Mouse (Mus musculus) large intestine, adult 2 months (tissue): ENCODE measurements around the gene Chrnb2. TPM values are rescaled to one million over a fixed set of nuclear protein-coding genes. Genes with fewer than 3 reads are reported as not detected.
"Not testable (repeated sequence)": the region's sequence is repeated elsewhere in the genome, so short reads cannot be mapped to it uniquely, and the experiment has no call there.

Experiments used
- DNase-seq: peaks from one replicate; pipeline ENCODE4 v3.0.0-alpha.2; 2012; ENCODE audit warnings: low read depth, low spot score
- WGBS: fragments of 180-500 bp; shearing (Covaris S2); methylation state at CpG from one replicate; pipeline ENCODE4 v1.1.7; 2018; 5-methylcytosine and 5-hydroxymethylcytosine counted together
- polyA plus RNA-seq: library from polyadenylated mRNA; depleted of rRNA; stranded (reverse); fragments of >200 nt; gene quantifications from 2 replicates; pipeline ENCODE4 v1.2.3, GENCODE M21; 2012; rRNA removed

Chrnb2 gene
- polyA plus RNA-seq: 0.90 and 1.3 TPM in 2 replicates

DNA sequence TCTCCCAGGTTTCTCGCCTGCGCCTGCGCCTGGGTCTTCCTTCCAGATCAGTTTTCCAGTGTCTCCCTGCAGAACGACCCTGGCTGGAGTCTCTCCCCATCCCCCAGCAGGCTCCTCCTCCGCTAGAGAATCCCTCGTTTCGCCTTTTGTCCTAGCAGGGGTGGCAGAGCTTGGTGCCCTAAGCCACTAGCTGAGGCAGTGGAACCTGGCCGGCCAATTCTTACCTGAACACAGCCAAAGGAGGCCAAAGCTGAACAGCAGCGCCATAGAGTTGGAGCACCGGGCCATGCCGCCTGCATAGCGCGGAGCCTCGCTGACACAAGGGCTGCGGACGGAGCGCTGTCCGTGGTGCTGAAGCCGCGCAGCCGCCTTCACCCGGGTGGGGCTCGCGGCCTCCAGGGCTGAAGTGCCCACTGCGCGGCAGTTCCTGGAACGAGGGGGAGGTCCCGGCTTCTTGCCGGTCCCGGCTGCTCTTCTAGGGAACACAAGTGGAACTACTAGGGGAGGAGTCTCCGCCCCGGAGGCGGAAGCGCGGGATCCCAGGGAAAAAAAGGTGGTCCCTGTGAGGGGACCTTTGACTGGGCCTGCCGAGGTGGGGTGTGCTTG, at the start of gene Chrnb2:
Gene Chrnb2, minus strand, starts transcription at position 514 of the 606 bp plus-strand sequence.
- WGBS: 3% methylated on average over 36 of the region's 36 CpGs

DNA sequence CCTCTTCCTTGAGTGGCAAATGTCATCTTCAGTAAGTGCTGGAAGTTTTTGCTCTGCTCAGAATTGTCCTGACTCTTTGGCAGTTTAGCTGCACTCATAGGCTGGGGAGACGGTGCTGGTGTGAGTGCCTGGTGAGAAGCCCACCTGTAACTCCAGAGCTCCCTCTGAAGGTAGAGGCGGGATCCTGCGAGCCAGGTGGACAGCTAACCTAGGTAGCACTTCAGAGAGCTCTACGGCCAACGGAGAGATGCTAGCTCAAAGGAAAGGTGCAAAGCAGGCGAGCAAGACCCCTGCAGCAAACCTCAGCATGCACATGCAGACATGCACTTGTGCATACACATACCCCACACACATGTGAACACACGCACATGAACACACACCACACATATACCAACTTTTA, 49.6 kb upstream of the Chrnb2 start:
- no peak for DNase-seq
- 76% methylated on average over 7 of the region's 7 CpGs for WGBS

More for the DNA sequence above, at the start of gene Chrnb2:
- DNase-seq: no peak

DNA sequence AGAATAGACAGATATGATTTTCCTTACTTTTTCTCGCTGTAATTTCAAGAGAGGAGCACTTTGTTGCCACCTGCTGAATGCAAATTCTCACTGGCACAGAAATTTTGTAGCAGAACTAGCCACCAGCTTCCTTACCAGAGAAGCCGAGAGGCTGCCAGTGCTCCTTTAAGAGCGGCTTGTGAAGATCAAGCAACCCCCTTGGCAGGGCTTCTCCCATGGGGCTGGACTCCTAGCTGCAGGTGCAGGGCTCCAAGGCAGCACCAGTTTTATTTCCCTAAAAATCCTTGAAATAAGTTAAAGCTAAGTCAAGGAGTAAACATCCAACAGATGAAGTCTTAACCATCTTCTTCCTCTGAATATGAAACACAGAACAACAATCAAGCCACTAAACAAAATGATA, 47.7 kb upstream of the Chrnb2 start:
- no peak for DNase-seq
- WGBS: 59% methylated on average over 3 of the region's 3 CpGs

DNA sequence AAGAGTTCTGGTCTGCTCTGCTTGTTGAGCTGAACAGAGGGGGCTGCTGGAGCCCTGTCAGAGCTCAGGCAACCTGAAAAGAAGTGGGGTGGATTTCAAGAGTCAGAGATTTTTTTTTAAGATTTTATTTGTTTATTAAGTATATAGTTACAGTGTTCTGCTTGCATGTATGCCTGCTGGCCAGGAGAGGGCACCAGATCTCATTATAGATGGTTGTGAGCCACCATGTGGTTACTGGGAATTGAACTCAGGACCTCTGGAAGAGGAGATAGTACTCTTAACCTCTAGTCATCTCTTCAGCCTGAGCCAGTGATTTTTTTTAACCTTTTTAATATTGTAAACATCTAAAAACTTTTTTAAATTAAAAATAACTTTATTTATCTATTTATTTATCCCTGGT, 46.4 kb upstream of the Chrnb2 start:
- DNase-seq: no peak

DNA sequence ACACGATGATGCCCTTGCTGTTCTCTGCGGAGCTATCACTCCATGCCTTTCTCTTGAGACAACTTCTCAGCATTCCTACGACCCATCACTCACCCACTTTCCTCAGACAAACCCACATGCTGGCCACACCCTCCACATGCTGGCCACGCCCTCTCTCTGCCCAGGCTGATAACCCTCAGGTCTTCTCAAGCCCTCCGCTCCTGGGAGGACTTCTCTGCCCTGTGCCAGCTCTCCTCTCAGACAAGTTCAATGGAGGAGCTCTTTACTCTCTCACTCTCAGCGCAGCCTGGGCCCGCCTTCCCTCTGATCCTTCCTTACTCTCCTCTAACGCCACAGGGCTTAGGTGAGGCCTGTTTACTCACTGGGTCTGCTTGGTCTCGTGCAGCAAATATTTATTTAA, 44.2 kb upstream of the Chrnb2 start:
- no peak for DNase-seq
- WGBS: 38% methylated on average over 9 of the region's 9 CpGs

DNA sequence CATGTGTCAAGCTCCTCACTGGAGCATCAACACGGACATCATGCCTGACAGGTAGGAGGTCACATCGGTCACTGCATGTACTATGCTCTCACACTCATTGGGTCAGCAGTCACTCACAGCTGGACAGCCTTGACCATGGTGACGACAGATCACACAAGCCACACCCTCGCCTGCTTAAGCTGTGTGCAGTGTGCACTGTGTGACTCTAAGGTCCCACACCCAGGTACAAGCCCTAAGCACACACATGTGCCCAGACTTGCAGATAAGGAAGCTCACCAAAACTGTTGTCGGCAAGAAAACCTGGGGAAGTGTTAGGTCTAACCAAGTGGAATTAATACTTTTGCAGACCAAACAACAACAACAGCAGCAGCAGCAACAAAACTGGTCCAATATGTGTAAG, 43.4 kb upstream of the Chrnb2 start:
- WGBS: 40% methylated on average over 5 of the region's 5 CpGs
- DNase-seq: peak; percentile 27

DNA sequence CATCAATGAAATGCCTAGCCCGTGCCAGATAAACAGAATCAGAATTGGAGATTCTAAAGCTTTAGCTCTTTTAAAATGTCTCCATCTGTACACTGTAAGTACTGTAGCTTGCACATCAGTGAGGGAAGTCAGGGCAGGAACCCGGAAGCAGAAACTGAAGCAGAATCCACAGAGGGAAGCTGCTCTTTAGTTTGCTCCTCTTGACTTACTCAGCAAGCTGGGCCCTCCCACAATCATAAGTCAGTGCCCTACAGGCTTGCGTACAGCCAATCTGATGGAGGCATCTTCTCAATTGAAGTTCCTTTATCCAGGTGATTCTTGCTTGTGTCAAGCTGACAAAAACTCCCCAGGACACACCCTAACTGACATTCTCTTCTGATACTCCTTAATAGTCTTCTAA, 42.7 kb upstream of the Chrnb2 start:
- WGBS: 95% methylated on average over 3 of the region's 3 CpGs

DNA sequence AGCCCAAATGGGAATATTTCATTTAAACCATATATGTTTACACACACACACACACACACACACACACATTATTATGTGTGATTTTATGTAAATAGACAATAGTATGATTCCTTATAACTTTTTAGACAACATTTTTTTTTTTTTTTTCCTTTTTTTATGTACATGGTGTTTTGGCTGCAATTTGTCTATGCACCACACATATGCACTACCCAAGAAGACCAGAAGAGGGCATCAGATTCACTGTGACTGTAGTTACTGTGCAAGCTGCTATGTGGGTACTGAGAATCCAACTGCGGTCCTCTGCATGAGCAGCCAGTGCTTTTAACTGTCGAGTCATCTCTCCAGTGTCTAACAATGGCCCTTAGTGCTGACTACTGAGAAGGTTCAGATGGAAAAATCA, 42.3 kb upstream of the Chrnb2 start:
- 92% methylated on average over 2 of the region's 2 CpGs for WGBS
- DNase-seq: no peak

More for the DNA sequence above, 42.7 kb upstream of the Chrnb2 start:
- DNase-seq: no peak

DNA sequence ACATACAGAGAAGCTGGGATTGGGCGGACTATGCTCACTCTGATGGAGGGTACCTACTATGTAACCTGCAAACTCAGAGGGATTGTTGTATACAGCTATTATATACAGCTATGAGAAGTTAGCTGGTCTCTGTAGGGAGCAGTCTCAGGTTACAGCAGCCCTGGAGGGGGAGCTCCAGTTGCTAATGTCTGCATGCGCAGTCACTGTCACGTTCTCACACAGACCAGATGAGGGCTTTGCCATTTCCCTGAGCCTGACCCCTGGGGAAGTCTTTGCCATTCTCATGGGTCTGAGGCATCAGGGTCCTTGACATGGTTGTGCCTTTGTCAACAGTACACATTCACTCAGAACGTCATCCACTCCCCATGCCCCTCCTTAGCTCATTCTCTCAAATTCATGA, 40.7 kb upstream of the Chrnb2 start:
- DNase-seq: no peak
- 70% methylated on average over 4 of the region's 4 CpGs for WGBS

DNA sequence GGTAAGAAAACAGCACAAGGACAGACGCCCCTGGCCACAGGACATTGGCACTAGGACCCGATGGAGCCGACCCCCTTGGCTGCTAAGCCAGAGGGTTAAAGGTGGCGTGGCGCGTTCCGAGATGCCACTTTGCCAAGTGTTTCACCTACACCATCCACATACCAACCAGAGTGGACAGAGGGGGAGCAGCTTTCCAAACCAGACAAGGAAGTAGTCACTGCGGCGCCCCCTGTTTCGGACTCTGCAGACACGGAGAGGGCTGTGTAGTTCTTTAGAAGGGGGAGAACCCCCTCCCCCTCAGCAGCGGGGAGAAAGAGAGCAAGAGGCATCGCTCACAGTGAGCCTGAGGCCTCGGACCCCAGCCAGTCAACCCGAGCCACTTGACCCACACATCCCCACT, 38.4 kb upstream of the Chrnb2 start:
- DNase-seq: no peak
- WGBS: 80% methylated on average over 15 of the region's 15 CpGs

DNA sequence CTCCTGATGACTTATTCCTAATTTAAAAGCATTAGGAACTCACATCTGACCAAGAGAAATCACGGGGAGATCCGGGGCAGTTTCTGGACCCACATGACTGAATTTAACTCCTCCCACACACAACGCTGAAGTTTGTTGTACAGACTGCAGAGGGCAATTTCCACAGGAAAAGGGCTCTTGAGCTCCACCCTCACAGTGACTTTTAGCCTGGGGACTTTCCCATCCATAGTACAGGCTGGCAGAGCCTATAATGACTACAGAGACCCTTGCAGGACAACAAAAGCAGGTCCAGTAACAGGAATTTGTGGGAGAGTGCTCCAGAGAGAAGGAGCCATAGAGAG, 37.0 kb upstream of the Chrnb2 start:
- WGBS: under 1% methylated on average over 3 of the region's 3 CpGs
- DNase-seq: peak; percentile 11

DNA sequence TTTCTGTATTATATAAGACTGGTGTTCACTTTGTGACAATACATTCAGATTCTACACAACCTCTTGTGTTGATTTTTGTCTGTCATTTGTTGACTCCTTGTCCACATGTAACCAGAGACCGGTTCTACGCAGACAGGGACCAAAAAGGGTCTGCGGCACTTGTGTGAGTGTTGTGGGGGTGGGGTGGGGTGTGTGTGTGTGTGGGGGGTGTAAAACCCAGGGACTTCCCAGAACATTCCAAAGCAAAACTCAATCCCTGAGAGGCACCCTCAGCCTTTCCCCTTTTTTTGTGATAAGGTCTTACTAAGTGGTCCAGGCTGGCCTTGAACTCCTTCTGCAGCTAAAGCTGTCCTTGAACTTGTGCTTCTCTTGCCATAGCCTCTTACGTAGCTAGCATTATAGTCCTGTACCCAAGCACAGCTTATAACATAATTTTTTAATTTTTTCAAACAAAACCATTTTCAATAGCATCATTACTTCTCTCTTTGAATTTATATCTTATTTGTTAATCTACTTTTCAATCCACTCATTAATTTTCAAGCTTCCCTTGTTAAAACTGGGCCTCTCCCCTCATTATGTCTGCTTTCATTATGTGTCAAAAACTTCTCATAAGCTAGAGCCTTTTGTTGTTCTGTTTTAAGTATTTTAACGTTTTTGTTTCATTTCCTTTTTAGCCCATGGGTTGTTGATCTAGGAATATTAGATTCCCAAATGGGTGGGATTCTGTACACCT, 36.5 kb upstream of the Chrnb2 start:
- 74% methylated on average over 5 of the region's 5 CpGs for WGBS
- DNase-seq: no peak

DNA sequence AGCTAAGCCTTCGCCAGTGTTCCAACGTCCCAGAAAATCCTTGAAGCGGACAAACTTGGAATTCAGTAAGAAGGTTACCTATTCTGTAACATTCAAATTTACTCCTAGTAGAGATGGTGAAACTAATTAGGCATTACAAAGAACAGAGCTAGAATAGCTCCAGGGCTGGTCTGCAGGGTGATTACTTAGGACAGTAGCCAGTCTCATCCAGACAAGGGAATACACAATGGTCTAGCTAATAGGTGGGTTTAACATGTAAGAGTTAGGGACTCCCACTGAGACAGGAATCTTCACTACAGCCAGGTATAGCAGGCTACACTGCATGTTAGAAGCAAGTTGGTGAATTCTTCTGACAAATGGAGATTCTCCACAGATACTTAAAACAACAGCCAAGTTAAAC, 35.6 kb upstream of the Chrnb2 start:
- 79% methylated on average over 3 of the region's 3 CpGs for WGBS

DNA sequence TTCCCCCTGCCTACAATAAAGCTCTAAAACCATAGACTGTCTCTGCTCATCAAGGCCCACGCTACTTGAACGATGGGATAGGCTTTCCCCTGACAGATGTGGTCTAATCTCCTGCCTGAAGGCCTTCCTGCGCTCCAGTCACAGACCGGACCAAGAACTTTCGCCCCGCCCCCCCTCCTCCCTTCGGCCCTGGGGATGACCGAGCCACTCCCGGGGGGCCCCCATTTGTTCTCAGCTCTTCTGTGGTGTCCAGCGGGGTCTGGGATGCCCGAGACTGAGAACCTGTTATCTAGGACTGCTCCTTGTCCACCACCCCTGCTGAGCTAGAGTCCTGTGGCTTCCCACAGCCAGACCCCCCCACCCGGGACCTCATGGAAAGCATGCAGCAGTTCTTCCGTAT, 35.0 kb upstream of the Chrnb2 start:
- WGBS: 36% methylated on average over 13 of the region's 13 CpGs
- no peak for DNase-seq

More for the DNA sequence above, 35.6 kb upstream of the Chrnb2 start:
- not testable (repeated sequence) for DNase-seq

DNA sequence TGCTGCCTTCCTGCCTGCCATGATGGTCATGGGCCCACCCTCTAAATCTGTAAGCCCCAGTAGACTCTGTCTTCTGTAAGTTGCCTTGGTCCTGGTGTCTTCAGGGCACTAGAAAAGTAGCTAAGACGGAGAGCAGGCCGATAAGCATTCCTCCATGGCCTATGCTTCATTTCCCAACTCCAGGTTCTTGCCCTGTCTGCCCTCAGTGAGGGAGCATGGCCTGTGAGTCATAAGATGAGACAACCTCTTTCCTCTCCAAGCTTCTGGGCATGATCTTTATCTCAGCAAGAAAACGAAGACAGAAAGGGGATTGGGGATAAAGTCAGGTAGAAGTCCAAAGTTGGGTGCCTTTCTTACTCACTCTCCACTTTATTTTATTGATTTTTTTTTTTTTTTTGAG, 34.1 kb upstream of the Chrnb2 start:
- no peak for DNase-seq
- 70% methylated on average over 3 of the region's 3 CpGs for WGBS

DNA sequence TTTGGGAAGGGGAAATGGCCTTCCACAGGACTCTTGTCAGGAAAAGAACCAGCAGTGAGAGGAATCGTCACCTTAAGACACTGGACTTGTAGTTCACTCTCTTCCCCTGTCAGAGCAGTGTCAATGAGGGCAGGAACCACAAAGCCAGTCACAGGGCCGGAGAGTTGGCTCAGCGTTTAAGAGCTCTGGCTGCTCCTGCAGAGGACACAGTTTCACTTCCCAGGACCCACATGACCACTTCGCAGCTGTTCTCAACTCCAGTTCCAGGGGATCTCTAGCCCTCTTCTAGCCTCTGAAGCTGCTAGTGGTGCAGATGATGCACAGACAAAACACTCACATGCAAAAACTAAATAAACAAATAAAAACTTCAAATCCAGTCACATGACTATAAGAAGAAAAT, 31.9 kb upstream of the Chrnb2 start:
- 32% methylated on average over 4 of the region's 4 CpGs for WGBS
- DNase-seq: no peak

DNA sequence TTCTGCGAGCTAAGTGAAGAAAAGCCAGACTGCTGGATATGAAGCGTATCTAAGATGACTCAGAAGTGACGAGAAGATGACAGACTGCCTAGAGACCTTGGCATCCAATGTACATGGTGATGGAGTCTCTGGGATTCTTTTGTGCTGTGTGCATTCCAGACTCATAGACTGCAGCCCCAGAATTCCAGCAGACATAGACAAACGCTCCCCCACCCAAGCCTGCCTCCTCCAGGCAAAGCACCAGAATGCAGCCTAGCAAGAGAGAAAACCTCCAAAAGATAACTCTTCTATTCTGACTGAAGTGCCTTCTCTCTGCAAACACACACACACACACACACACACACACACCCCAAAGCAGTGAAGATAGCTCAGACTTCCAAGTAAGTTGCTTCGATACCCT, 31.3 kb upstream of the Chrnb2 start:
- DNase-seq: no peak
- 45% methylated on average over 5 of the region's 5 CpGs for WGBS

DNA sequence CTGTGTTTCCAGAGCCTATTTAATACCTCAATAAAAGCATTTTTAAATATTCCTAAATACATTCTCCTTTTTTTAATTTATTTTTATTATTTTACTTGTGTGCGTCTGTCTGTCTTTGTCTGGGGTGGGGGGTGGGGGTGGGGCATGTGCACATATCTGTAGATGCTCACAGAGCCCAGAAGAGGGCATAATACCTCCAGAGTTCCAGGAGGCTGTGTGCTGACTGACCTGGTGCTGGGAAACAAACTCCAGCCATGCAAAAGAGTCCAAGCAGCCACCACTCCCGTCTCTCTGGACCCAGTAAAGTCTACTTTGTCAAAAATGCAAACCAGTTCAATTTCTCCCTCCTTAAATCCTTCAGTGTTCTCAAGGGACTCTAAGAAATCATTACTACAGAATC, 30.2 kb upstream of the Chrnb2 start:
- 68% methylated on average over 2 of the region's 2 CpGs for WGBS
- no peak for DNase-seq

DNA sequence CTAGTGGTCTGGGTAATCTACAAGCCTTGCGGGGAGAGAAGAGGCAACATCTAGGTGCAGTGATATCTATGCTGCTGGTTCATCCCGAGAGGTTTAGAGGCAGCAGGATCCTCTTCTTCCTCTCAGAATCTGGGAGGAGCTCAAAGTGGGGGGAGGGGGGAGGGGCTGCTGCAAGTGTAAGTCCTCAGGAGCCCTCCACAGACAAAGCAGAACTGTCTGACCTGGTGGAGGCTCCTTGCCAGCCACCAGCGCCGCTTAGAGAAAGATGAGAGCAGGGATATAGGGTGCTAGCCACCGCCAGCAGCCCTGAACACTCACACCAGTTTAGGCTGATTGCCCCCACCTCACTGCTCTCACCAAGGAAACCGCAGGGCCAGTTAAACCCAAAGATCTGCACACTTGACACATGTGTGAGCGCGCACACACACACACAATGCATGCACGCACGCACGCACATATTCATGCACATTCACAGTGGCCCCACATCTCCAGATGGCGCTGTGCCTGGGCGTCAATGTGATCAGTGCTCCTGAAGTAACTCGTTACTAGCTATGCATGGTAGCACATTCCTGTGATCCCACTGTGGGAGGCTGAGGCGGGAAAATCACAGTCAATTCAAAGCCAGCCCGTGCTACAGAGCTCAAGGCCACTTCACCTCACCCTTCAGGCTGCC, 24.4 kb upstream of the Chrnb2 start:
- 75% methylated on average over 16 of the region's 16 CpGs for WGBS
- no peak for DNase-seq

DNA sequence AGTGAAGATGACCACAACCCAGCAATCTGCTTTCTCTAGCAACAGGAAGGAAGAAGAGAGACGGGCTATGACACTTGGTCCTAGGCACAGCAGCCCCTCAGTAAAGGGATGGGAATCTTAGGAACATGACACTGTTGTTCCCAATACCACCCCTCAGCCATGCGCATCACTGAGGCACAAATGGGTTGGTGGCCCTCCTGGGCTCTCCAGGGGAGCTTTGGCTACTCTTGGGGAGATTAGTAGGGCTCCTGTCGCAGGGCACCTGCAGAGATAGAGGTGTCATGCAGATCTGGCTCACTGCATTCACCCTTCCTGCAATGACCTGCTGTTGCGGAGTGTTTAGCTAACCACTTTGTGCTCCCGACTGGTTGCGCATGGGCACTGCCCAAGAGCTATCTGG, 21.8 kb upstream of the Chrnb2 start:
- 90% methylated on average over 6 of the region's 6 CpGs for WGBS

More for the DNA sequence above, 21.8 kb upstream of the Chrnb2 start:
- DNase-seq: no peak
